Mouse (Mus musculus) heart, embryonic 14.5 days (tissue): Measurements from ENCODE around the gene Casp7. TPM values are rescaled to one million over a fixed set of nuclear protein-coding genes. Genes with fewer than 3 reads are reported as not detected.
A peak's percentile ranks its signal among the peaks of the same experiment; 100 is the strongest.

Experiments used
- ATAC-seq: fragments of 200-750 bp; cut with Nextera tagmentation; 2 replicates; pipeline ENCODE4 v1.8.0; 2017; ENCODE audit warnings: low read depth, moderate TSS enrichment; ENCODE audit not compliant: insufficient number of reproducible peaks, insufficient read depth, low FRiP score
- H3K27ac ChIP-seq, 2 experiments: fragments of 200-500 bp in 1 of 2; fragments of 300-500 bp in 1 of 2; sonication (generic) in 1 of 2; replicated peaks in 1 of 2; 2 replicates each; pipeline ENCODE4 v1.5.1; 2012 to 2014; ENCODE audit warnings: low read depth in 2 of 2, low read length in 2 of 2, control low read depth in 1 of 2, mild to moderate bottlenecking in 1 of 2, mixed read lengths in 1 of 2; ENCODE audit not compliant: control insufficient read depth in 1 of 2, insufficient read depth in 1 of 2
- H3K27me3 ChIP-seq: fragments of 300-500 bp; sonication (generic); 2 replicates; pipeline ENCODE4 v1.6.1; 2014; ENCODE audit warnings: mild to moderate bottlenecking, low read length, control low read depth; ENCODE audit not compliant: control insufficient read depth, insufficient read depth
- H3K36me3 ChIP-seq: fragments of 300-500 bp; sonication (generic); 2 replicates; pipeline ENCODE4 v1.6.1; 2014; ENCODE audit warnings: mild to moderate bottlenecking, control low read depth, low read length, mixed read lengths; ENCODE audit not compliant: control insufficient read depth, insufficient read depth
- H3K4me1 ChIP-seq, 2 experiments: fragments of 200-500 bp in 1 of 2; fragments of 300-500 bp in 1 of 2; sonication (generic) in 1 of 2; 2 replicates each; pipeline ENCODE4 v1.6.1; 2012 to 2014; ENCODE audit warnings: low read length in 2 of 2, control low read depth in 1 of 2, mixed read lengths in 1 of 2; ENCODE audit not compliant: control insufficient read depth in 2 of 2, insufficient read depth in 2 of 2
- H3K4me2 ChIP-seq: fragments of 300-500 bp; sonication (generic); 2 replicates; pipeline ENCODE4 v1.6.1; 2014; ENCODE audit warnings: mild to moderate bottlenecking, low read length
- H3K4me3 ChIP-seq, 2 experiments: fragments of 200-500 bp in 1 of 2; fragments of 300-500 bp in 1 of 2; sonication (generic) in 1 of 2; 2 replicates each; pipeline ENCODE4 v1.5.1; 2012 to 2014; ENCODE audit warnings: low read length in 2 of 2, mild to moderate bottlenecking in 2 of 2, control low read depth in 1 of 2, low read depth in 1 of 2, moderate library complexity in 1 of 2; ENCODE audit not compliant: control insufficient read depth in 1 of 2, insufficient read depth in 1 of 2
- H3K9ac ChIP-seq: fragments of 300-500 bp; sonication (generic); 2 replicates; pipeline ENCODE4 v1.6.1; 2014; ENCODE audit warnings: mild to moderate bottlenecking, low read length
- H3K9me3 ChIP-seq: fragments of 300-500 bp; sonication (generic); 2 replicates; pipeline ENCODE4 v1.6.1; 2016; ENCODE audit warnings: low read length, control low read depth; ENCODE audit not compliant: control insufficient read depth
- WGBS: fragments of 180-500 bp; shearing (Covaris S2); extraction: QIAGEN DNeasy Blood & Tissue Kit; methylation state at CpG from one replicate; pipeline ENCODE4 v1.1.7; 2014; 5-methylcytosine and 5-hydroxymethylcytosine counted together
- polyA plus RNA-seq: library from polyadenylated mRNA; unstranded; fragments of >200 nt; fragmentation: Nextera tagmentation; extraction: Ambion mirVana; gene quantifications from 2 replicates; pipeline ENCODE4 v1.2.1, GENCODE M21; 2014

Gene Casp7
- polyA plus RNA-seq, 1 experiment from 2014 or later: 28.6 TPM

- no peak overlapping the region for H3K9ac ChIP-seq
- no peak for ATAC-seq
- 82% methylated on average over 17 of the region's 17 CpGs for WGBS
Measured at GRCm38 (mm10) chr19:56424606-56425395, 27.9 kb downstream of the Casp7 start.

GRCm38 (mm10) chr19:56425492-56425891, 28.6 kb downstream of the Casp7 start:
- Histone ChIP-seq H3K27ac (peak overlapping the region; percentile 77 to 81), H3K4me3 (no peak overlapping the region), H3K9me3 (no peaks in the 10 kb centered on the region), H3K4me2 (peak overlapping the region; percentile 33), H3K4me1 (peaks cover 8 to 18% of the 10 kb centered on the region in 2 experiments; a peak in 3 of 4 replicates), H3K27me3 (no peaks in the 10 kb centered on the region), H3K9ac (peak overlapping the region; percentile 62), H3K36me3 (peaks cover 5% of the 10 kb centered on the region; the same call in 1 of the 2 replicates)
- WGBS: 24% methylated on average over 9 of the region's 9 CpGs
- ATAC-seq: peak; percentile 28; the same call in 1 of the 2 replicates

More at GRCm38 (mm10) chr19:56424606-56425395, 27.9 kb downstream of the Casp7 start:
- Histone ChIP-seq H3K4me2 (no peak overlapping the region), H3K27ac (peak overlapping the region; percentile 77 to 81; a peak in 3 of 4 replicates), H3K27me3 (no peaks in the 10 kb centered on the region), H3K4me3 (no peak overlapping the region), H3K36me3 (peaks cover 5% of the 10 kb centered on the region; the same call in 1 of the 2 replicates), H3K9me3 (no peaks in the 10 kb centered on the region), H3K4me1 (peaks cover 8 to 18% of the 10 kb centered on the region in 2 experiments; a peak in 3 of 4 replicates)

GRCm38 (mm10) chr19:56430369-56430768, 33.4 kb downstream of the Casp7 start:
- ATAC-seq: no peak
- Histone ChIP-seq H3K27me3 (no peaks in the 10 kb centered on the region), H3K9ac (no peak overlapping the region), H3K9me3 (no peaks in the 10 kb centered on the region), H3K4me2 (no peak overlapping the region), H3K27ac (no peak overlapping the region), H3K4me1 (peaks cover 5 to 13% of the 10 kb centered on the region in 2 experiments; a peak in 3 of 4 replicates), H3K36me3 (peaks cover 24% of the 10 kb centered on the region), H3K4me3 (no peak overlapping the region)
- WGBS: 72% methylated on average over 8 of the region's 8 CpGs

- Histone ChIP-seq H3K27me3 (no peaks in the 10 kb centered on the region), H3K27ac (no peak overlapping the region), H3K36me3 (peaks cover 48% of the 10 kb centered on the region), H3K9ac (no peak overlapping the region), H3K4me1 (no peaks in the 10 kb centered on the region), H3K9me3 (no peaks in the 10 kb centered on the region), H3K4me2 (no peak overlapping the region), H3K4me3 (no peak overlapping the region)
- WGBS: 92% methylated on average over 10 of the region's 10 CpGs
- no peak for ATAC-seq
Measured at GRCm38 (mm10) chr19:56432706-56433105, 35.8 kb downstream of the Casp7 start.

- Histone ChIP-seq H3K27ac (no peak overlapping the region), H3K9me3 (no peaks in the 10 kb centered on the region), H3K27me3 (no peaks in the 10 kb centered on the region), H3K4me1 (peaks cover 0 to 2% of the 10 kb centered on the region in 2 experiments; a peak in 1 of 4 replicates), H3K9ac (no peak overlapping the region), H3K4me3 (no peak overlapping the region), H3K4me2 (no peak overlapping the region), H3K36me3 (peaks cover 49% of the 10 kb centered on the region)
- ATAC-seq: no peak
- WGBS: 84% methylated on average over 7 of the region's 7 CpGs
Measured at GRCm38 (mm10) chr19:56433581-56433980, 36.7 kb downstream of the Casp7 start.

- Histone ChIP-seq H3K9me3 (no peaks in the 10 kb centered on the region), H3K9ac (no peak overlapping the region), H3K27ac (no peak overlapping the region), H3K36me3 (peaks cover 64% of the 10 kb centered on the region), H3K4me1 (peaks cover 0 to 4% of the 10 kb centered on the region in 2 experiments; a peak in 1 of 4 replicates), H3K27me3 (no peaks in the 10 kb centered on the region), H3K4me3 (no peak overlapping the region), H3K4me2 (no peak overlapping the region)
- 79% methylated on average over 13 of the region's 13 CpGs for WGBS
- ATAC-seq: no peak
Measured at GRCm38 (mm10) chr19:56436380-56436779, 39.5 kb downstream of the Casp7 start.

- Histone ChIP-seq H3K27me3 (no peaks in the 10 kb centered on the region), H3K9me3 (no peaks in the 10 kb centered on the region), H3K36me3 (peaks cover 63% of the 10 kb centered on the region), H3K4me3 (no peak overlapping the region), H3K27ac (peak overlapping the region in 1 of 2 experiments; percentile 37; a peak in 1 of 4 replicates), H3K4me1 (peaks cover 0 to 4% of the 10 kb centered on the region in 2 experiments; a peak in 1 of 4 replicates), H3K4me2 (no peak overlapping the region), H3K9ac (no peak overlapping the region)
- 65% methylated on average over 7 of the region's 7 CpGs for WGBS
- ATAC-seq: no peak
Measured at GRCm38 (mm10) chr19:56438357-56439071, 41.6 kb downstream of the Casp7 start.
